Mouse (Mus musculus) T-helper 1 cell (primary cell): ENCODE measurements around the gene Erbb3.

ENCODE experiments used
- in situ Hi-C: fragments of 300-600 bp; cut with MboI, MseI; formaldehyde crosslinking; loops from one replicate; pipeline ENCODE4 v1.15.1; 2025; ENCODE audit warnings: high pct_unique_total_duplicates

Erbb3 gene

GRCm38 (mm10) chr10:128526366-128527356 lies 62.8 kb downstream of the Erbb3 start:
- in situ Hi-C loops = no loop called here

- in situ Hi-C loops = no loop called here
Measured at GRCm38 (mm10) chr10:128525671-128526308, 63.7 kb downstream of the Erbb3 start, which contains the start of gene Esyt1. TSS of gene Esyt1 (minus strand) at chr10:128525871.

- in situ Hi-C loops = no loop called here
Measured at GRCm38 (mm10) chr10:128524732-128525662, 64.5 kb downstream of the Erbb3 start.

GRCm38 (mm10) chr10:128524111-128524731 lies 65.2 kb downstream of the Erbb3 start:
- in situ Hi-C loops = no loop called here

- in situ Hi-C loops = no loop called here
Measured at GRCm38 (mm10) chr10:128522351-128522750, 67.1 kb downstream of the Erbb3 start.

GRCm38 (mm10) chr10:128520591-128520990 lies 68.9 kb downstream of the Erbb3 start:
- in situ Hi-C loops = no loop called here

- in situ Hi-C loops = no loop called here
Measured at GRCm38 (mm10) chr10:128518833-128519232, 70.6 kb downstream of the Erbb3 start.
